In the genomic region with DNA sequence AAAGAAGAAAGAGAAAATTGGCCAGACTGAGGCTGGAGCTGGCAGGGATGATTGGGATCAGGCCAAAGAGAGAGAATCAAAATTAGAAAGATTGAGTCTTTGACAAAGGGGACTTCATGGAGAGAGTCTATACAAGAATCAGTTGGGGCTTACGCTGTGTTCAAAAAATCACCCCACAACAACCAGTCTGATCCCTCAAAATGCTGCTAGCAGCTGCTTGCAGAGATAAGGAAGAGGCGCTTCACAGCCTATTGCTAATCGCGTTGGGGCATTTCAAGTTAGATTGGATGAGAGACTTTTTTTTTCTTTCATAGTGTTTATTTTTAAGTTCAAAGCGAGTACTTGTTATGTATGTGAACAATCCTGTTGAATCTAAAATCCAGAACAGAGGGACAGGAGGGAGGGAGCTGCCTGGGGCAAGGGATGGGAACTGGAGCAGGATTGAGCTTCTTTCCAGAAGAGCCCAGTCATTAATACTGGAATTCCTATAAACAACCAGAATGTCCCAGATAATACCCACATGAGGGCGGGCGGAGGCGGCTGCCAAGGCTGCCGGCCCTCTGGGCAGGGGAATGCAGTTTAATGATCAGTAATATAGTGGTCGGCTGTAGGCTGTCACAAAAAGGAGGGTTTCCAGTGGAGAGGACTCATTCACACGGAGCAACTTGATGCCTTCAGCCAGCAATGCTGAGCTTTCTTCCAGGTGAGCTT, we compare ENCODE assay signal across 13 mouse cellular contexts. TPM values are rescaled to one million over a fixed set of nuclear protein-coding genes. Genes with fewer than 3 reads are reported as not detected.
A peak's percentile ranks its signal among the peaks of the same experiment; 100 is the strongest.
DNase-seq lines count a peak whose midpoint lies in the region; ATAC-seq and TF ChIP-seq lines count a peak whose summit lies in the region.
"Had no signal": no experiment of that assay in that cellular context is flagged by ENCODE, and none has a peak within 500 bp of the region (broad histone marks: within the 10 kb centered on the region; RNA-seq: fewer than 3 reads in every experiment).

No protein-coding gene starts in this region.

- H3K27ac ChIP-seq in heart, adult 2 months, result no peak overlapping the region
- 0 out of 2 replicates have a peak overlapping the region, but pooled peaks have one; percentile 14 for H3K27ac ChIP-seq in neural tube, embryonic 13.5 days (replicated peaks)
- H3K27ac ChIP-seq in neural tube, embryonic 15.5 days (replicated peaks), result no peak overlapping the region; the same call in 1 of the 2 replicates
- H3K27ac ChIP-seq in forebrain, postnatal 0 days (ENCODE audit: low read depth, low read length), result no peak overlapping the region
- H3K27ac ChIP-seq in liver, postnatal 0 days (ENCODE audit: low read depth), result peak overlapping the region; percentile 86
- H3K27ac ChIP-seq: embryonic facial prominence, embryonic 12.5 days had no signal

- H3K4me1 ChIP-seq in heart, adult 2 months (ENCODE audit: control insufficient read depth, insufficient read depth, low read length), result no peaks in the 10 kb centered on the region
- no peaks in the 10 kb centered on the region for H3K4me1 ChIP-seq in neural tube, embryonic 13.5 days (replicated peaks)
- peaks cover 10% of the 10 kb centered on the region for H3K4me1 ChIP-seq in neural tube, embryonic 15.5 days
- H3K4me1 ChIP-seq in forebrain, postnatal 0 days (ENCODE audit: insufficient read depth), result peaks cover 4% of the 10 kb centered on the region; the same call in 1 of the 2 replicates
- no peaks in the 10 kb centered on the region for H3K4me1 ChIP-seq in liver, postnatal 0 days (ENCODE audit: insufficient read depth)
- H3K4me1 ChIP-seq: embryonic facial prominence, embryonic 12.5 days had no signal

- no peaks in the 10 kb centered on the region for H3K9me3 ChIP-seq in neural tube, embryonic 13.5 days
- no peaks in the 10 kb centered on the region for H3K9me3 ChIP-seq in neural tube, embryonic 15.5 days (replicated peaks)
- no peaks in the 10 kb centered on the region for H3K9me3 ChIP-seq in forebrain, postnatal 0 days (ENCODE audit: low read length)
- no peaks in the 10 kb centered on the region for H3K9me3 ChIP-seq in liver, postnatal 0 days (ENCODE audit: low read length)
- H3K9me3 ChIP-seq: embryonic facial prominence, embryonic 12.5 days had no signal

- no peaks in the 10 kb centered on the region for H3K79me2 ChIP-seq in heart, adult 2 months (replicated peaks; ENCODE audit: control insufficient read depth, insufficient read depth, low read length)

- no peak overlapping the region for H3K4me3 ChIP-seq in heart, adult 2 months
- no peak overlapping the region for H3K4me3 ChIP-seq in neural tube, embryonic 13.5 days
- H3K4me3 ChIP-seq in neural tube, embryonic 15.5 days (replicated peaks), result no peak overlapping the region
- no peak overlapping the region for H3K4me3 ChIP-seq in forebrain, postnatal 0 days (ENCODE audit: low read depth, low read length)
- peak overlapping the region; percentile 9; the same call in 1 of the 2 replicates for H3K4me3 ChIP-seq in liver, postnatal 0 days (ENCODE audit: low read depth, low read length)
- H3K4me3 ChIP-seq: embryonic facial prominence, embryonic 12.5 days had no signal

- no peak for TF ChIP-seq CTCF in heart, adult 2 months (IDR thresholded peaks at IDR 0.05)
- no peak for TF ChIP-seq CTCF in forebrain, postnatal 0 days (IDR thresholded peaks at IDR 0.05; ENCODE audit: low read depth)
- no peak for TF ChIP-seq CTCF in liver, postnatal 0 days (IDR thresholded peaks at IDR 0.05; ENCODE audit: low read depth)

- no peaks in the 10 kb centered on the region; the same call in 1 of the 2 replicates for H3K27me3 ChIP-seq in heart, adult 2 months (ENCODE audit: control insufficient read depth, insufficient read depth, low read length)
- H3K27me3 ChIP-seq in neural tube, embryonic 13.5 days, result no peaks in the 10 kb centered on the region
- no peaks in the 10 kb centered on the region for H3K27me3 ChIP-seq in neural tube, embryonic 15.5 days (replicated peaks)
- H3K27me3 ChIP-seq in forebrain, postnatal 0 days (ENCODE audit: insufficient read depth, low read length), result no peaks in the 10 kb centered on the region
- no peaks in the 10 kb centered on the region for H3K27me3 ChIP-seq in liver, postnatal 0 days (ENCODE audit: insufficient read depth, low read length)
- H3K27me3 ChIP-seq: embryonic facial prominence, embryonic 12.5 days had no signal

- no peak for TF ChIP-seq EP300 in heart, adult 2 months (IDR thresholded peaks at IDR 0.05; ENCODE audit: insufficient read depth, low read depth, low read length)
- peak; percentile 97 for TF ChIP-seq EP300 in liver, postnatal 0 days (IDR thresholded peaks at IDR 0.05; ENCODE audit: low read depth)

- peak; percentile 71 for DNase-seq in heart, adult 11 months
- no peak for DNase-seq in heart, adult 2 months
- no peak for DNase-seq in forebrain, postnatal 0 days
- peak; percentile 44 for DNase-seq in liver, postnatal 0 days
- no peak for DNase-seq in right cerebral cortex, adult 18-20 months
- DNase-seq in gastrocnemius, postnatal 14 days, result no peak
- DNase-seq: B cell, adult 2 months; cerebellum, adult 9-11 months; kidney, adult 18-20 months; thymus, postnatal 36 days had no signal

- 54% methylated on average over 11 of the region's 11 CpGs for WGBS in heart, adult 2 months
- WGBS in neural tube, embryonic 13.5 days, result 56% methylated on average over 11 of the region's 11 CpGs
- 47% methylated on average over 11 of the region's 11 CpGs for WGBS in neural tube, embryonic 15.5 days
- 32% methylated on average over 11 of the region's 11 CpGs for WGBS in forebrain, postnatal 0 days
- WGBS in liver, postnatal 0 days (ENCODE audit: insufficient replicate concordance), result 49% methylated on average over 11 of the region's 11 CpGs

- intact Hi-C loops in heart, adult 2 months (cut with DNase I), result no loop called here
- intact Hi-C loops in gastrocnemius, postnatal 14 days (cut with DNase I; ENCODE audit: low total_unique reads), result no loop called here

- TF ChIP-seq POLR2A in heart, adult 2 months (IDR thresholded peaks at IDR 0.05; ENCODE audit: insufficient read depth, low read depth, low read length), result no peak

- no peak overlapping the region for H3K9ac ChIP-seq in heart, adult 2 months (ENCODE audit: low read depth, low read length)
- no peak overlapping the region for H3K9ac ChIP-seq in neural tube, embryonic 13.5 days
- H3K9ac ChIP-seq in neural tube, embryonic 15.5 days (replicated peaks), result no peak overlapping the region
- H3K9ac ChIP-seq in forebrain, postnatal 0 days, result no peak overlapping the region
- peak overlapping the region; percentile 10 for H3K9ac ChIP-seq in liver, postnatal 0 days (replicated peaks)
- H3K9ac ChIP-seq: embryonic facial prominence, embryonic 12.5 days had no signal

- ATAC-seq in neural tube, embryonic 13.5 days (ENCODE audit: low read depth), result no peak; the same call in 1 of the 2 replicates
- no peak for ATAC-seq in neural tube, embryonic 15.5 days (ENCODE audit: low FRiP score)
- ATAC-seq in forebrain, postnatal 0 days, result peak; percentile 34; the same call in 1 of the 2 replicates
- ATAC-seq in liver, postnatal 0 days, result peak; percentile 95

- no peaks in the 10 kb centered on the region for H3K36me3 ChIP-seq in heart, adult 2 months (ENCODE audit: control insufficient read depth, insufficient read depth, low read length)
- no peaks in the 10 kb centered on the region for H3K36me3 ChIP-seq in neural tube, embryonic 13.5 days
- no peaks in the 10 kb centered on the region for H3K36me3 ChIP-seq in neural tube, embryonic 15.5 days
- no peaks in the 10 kb centered on the region for H3K36me3 ChIP-seq in forebrain, postnatal 0 days (ENCODE audit: insufficient read depth)
- H3K36me3 ChIP-seq in liver, postnatal 0 days (replicated peaks; ENCODE audit: insufficient read depth, low read length), result no peaks in the 10 kb centered on the region
- H3K36me3 ChIP-seq: embryonic facial prominence, embryonic 12.5 days had no signal

- no peak overlapping the region for H3K4me2 ChIP-seq in neural tube, embryonic 13.5 days
- H3K4me2 ChIP-seq in neural tube, embryonic 15.5 days, result no peak overlapping the region
- H3K4me2 ChIP-seq in forebrain, postnatal 0 days (ENCODE audit: low read depth), result no peak overlapping the region
- H3K4me2 ChIP-seq in liver, postnatal 0 days (ENCODE audit: low read depth, low read length), result peak overlapping the region; percentile 62
- H3K4me2 ChIP-seq: embryonic facial prominence, embryonic 12.5 days had no signal

RNA-seq across cellular contexts. Expression of gene Elac2, which starts 47.6 kb away (rescaled TPM):
- 10 to 100 TPM; 16.9 to 20.2 TPM for total RNA-seq in heart, adult 2 months (2021)
- 17.2 TPM in 2 replicates for polyA plus RNA-seq in heart, adult 2 months (2012; rRNA removed)
- polyA plus RNA-seq in neural tube, embryonic 13.5 days (2015; fragmentation: Nextera tagmentation; extraction: Ambion mirVana), result 32.4 and 35.0 TPM in 2 replicates
- 30.6 and 32.2 TPM in 2 replicates for polyA plus RNA-seq in neural tube, embryonic 15.5 days (2015; fragmentation: Nextera tagmentation; extraction: Ambion mirVana)
- total RNA-seq in forebrain, postnatal 0 days (2014; rRNA removed), result 32.1 and 35.1 TPM in 2 replicates
- polyA plus RNA-seq in forebrain, postnatal 0 days (2015; fragmentation: Nextera tagmentation; extraction: Ambion mirVana), result 21.2 and 25.9 TPM in 2 replicates
- 8.3 and 9.1 TPM in 2 replicates for polyA plus RNA-seq in liver, postnatal 0 days (2015; fragmentation: Nextera tagmentation; extraction: Ambion mirVana)
- total RNA-seq in gastrocnemius, postnatal 14 days (2021), result 10 to 100 TPM; 19.4 to 21.2 TPM

Comparison
In these comparisons a context has a peak if more than half of its experiments do, and no peak if none do; other contexts are left out.
1. DNase-seq: peak in heart, adult 11 months (single experiment) and liver, postnatal 0 days (single experiment); none in heart, adult 2 months (0 of 2), forebrain, postnatal 0 days (single experiment), right cerebral cortex, adult 18-20 months (single experiment) and gastrocnemius, postnatal 14 days (single experiment).
2. H3K27ac ChIP-seq: peak in neural tube, embryonic 13.5 days (single experiment) and liver, postnatal 0 days (single experiment); none in heart, adult 2 months (single experiment), neural tube, embryonic 15.5 days (single experiment) and forebrain, postnatal 0 days (single experiment).
3. ATAC-seq: peak in forebrain, postnatal 0 days (single experiment) and liver, postnatal 0 days (single experiment); none in neural tube, embryonic 13.5 days (single experiment) and neural tube, embryonic 15.5 days (single experiment).